Mouse (Mus musculus): ENCODE measurements around the gene Grm8.

Gene Grm8

GRCm38 (mm10) chr6:28135001-28135401, at the start of gene Grm8:
Gene Grm8 (minus strand): TSS chr6:28135178.
- no peak for DNase-seq (ENCODE audit: low read depth, low spot score)

DNA sequence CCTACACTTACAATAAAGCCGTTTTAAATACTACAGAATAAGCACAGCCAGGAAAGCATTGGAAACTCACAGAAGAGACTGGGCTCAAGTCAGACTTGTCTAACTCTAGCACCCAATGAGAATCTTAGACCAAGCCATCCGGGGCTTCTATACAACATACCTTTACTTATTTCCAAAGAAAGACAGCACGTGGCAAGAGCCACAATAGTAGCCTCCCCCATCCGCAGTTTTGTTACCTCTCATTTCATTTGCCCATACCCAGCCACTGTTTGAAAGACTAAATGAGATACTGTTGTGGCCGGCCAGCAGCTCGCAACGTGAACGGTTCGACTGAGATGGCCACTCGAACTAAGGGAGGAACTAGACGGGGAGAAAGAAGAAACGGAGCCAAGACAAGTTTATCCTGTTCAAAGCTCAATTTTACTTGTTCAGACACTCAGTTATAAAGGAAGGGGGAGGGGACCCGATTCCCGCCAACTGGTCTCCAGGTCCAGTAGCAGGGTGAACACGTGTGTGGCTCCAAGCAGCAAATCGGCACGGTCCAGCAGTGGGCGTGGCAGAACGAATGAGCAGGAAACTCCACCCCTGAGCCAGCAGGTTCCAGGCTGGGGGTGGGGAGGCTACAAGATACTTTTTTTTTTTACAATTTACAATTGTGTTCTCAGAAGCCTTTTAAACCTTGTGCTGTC, 35.0 kb upstream of the Grm8 start:
- no peak for DNase-seq (ENCODE audit: low read depth, low spot score)

DNA sequence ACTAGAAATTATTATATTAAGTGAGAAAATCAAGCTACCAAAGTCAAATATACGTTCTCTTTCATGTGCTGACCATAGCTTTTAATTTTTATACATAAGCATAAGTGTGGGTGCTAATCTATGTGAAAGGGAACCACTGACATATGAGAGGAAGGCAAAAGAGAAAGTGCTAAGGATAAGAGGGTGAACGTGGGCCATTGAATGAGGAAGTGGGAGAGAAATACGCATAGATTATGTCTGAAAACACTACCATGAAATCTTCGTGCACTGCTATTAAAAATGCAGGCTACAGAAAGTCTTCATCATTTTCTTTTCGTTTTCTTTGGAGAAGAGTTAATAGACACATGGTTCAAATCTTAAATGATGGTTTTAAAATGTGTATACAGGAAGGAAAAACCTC, 25.4 kb upstream of the Grm8 start:
- no peak for DNase-seq (ENCODE audit: low read depth, low spot score)

DNA sequence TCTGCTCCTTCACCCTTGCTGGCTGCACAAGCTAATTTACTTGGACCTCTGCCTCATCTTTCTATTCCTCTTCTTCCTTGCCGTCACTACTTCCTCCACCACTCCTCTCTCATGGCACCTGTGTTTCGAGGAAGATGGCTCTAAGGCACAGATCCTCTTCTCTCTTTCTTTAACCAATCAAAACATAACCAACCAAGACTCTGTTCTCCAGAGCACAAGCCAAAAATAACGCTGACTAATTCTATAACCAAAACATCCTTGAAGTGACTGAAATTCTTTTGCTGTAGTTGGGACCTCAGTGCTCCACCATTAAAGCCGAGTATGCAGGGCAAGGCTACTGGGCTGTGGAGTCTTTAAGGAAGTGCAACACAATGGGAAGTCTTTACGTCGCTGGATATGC, 11.5 kb upstream of the Grm8 start:
- no peak for DNase-seq (ENCODE audit: low read depth, low spot score)

GRCm38 (mm10) chr6:28142332-28142731, 7.4 kb upstream of the Grm8 start:
- DNase-seq (ENCODE audit: low read depth, low spot score) = no peak

DNA sequence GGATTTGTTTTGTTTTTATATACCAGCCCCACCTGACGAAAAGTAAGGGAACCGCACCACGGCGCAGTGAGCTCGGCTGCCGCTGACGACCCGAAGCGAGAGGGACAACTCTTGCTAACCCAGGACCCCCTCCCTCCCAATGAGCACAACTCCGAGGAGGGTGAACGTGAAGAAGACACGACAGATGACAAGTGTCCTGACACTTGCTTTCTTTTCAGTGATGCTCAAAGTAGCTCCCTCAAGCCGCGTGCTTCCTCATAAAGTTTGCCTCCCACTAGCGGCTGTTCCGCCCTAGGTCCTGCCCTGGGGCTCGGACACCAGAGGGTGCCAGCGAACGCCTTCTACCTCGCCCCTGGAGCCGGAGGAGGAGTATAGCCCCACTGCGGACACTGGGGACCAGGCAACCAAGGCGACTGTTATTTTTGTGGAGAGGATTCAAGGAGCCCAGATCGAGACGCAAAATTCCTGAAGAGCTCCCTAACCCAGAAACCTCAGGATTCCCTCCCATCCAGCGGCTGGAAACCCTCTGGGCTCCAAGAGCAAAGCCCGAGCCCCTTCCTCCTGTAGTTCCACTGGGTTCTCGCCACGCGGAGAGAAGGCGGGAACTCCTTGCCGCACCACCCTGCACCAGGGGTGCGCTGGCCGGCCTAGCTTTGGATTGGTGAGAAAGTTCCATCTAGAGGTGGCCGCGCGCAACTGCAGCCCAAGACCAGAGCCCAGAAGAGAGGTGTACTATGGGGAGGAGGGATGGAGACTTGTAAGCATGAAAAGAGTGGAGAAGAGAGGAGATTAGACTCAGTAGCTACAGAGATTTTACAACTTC, 644 bp upstream of the Grm8 start:
- DNase-seq (ENCODE audit: low read depth, low spot score) = peak; percentile 72

DNA sequence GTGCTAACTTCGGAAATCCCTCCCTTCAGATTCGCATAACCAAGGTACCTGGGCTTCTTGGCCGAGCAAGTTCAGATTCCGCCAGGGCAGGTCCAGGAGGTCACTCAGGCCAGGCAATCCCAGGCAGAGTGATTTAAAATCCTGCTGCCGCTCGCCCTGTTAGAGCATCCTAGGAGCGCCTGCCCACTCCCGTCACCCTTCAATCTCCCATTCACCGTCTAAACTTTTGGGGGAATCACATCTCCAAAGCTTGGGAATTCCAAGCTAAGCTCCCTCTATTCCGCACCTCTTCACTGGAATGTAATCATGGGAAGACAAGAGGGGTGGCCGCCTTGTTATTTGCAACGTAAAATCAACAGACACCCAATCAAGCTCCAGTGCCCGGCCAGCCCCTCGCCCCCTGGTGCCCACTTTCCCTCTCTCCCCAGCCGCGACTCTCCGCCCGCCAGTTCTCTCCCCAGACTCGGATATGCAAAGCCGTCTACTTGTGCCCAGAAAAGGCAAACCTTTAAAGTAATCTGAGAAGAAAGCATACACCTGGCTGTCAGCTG, 652 bp downstream of the Grm8 start:
- no peak for DNase-seq (ENCODE audit: low read depth, low spot score)

DNA sequence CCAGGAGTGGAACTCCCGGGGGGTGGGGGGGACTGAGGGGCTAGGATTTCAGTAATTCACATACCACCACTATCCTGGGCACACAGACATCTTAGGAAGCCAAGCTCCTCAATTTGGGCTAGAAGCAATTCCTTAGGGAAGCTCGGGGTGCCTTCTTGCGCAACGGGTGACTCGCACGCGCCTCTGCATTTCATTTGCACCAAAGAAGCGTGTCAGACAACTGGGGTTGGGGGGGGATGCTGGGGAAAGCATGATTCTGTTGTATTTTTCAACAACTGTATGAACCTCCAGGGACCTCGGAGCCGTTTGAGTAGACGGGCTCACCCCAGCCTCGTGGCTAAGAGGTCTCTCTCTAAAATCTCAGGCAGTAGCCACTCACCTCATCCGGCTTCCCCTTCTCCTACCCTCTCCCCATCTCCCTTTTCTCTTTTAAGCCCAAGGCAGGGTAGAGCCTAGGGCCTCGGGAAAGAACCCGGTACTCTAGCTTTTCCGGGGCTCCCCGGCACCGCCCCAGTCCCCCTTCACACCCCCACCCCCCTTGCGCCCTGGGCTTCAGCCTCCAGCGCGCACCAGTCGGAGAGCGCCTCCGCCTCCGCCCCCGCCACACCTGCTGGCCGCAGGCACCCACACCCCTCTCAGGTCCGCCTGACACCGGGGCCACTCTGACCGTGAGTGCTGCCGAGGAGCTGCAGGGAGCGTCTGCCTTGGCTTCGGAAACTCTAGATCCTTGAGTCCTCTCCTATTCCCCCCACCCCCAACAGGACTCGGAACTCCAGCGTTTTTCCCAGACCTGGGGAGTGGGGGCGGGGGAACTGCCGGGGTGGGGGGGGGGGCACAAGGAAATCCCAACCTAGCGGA, 1.5 kb downstream of the Grm8 start:
- no peak for DNase-seq (ENCODE audit: low read depth, low spot score)

DNA sequence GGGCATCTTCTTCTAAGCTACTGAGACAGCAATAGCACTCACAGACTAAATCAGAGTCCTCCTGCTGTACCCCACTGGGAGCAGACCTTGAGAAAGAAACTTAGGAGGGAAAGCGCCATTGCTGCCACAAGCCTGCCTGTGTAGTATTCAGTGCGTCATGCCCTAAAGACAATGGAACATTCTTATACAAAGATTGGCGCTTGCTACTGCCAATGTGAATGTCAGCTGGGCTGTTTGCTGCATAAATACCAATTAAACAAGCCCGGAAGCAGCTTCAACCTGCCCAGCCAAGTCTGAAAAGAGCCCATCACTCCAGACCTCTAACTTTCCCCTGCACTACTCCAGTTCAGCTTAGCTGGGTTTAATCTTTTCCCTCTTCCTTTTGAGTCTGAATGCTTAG, 2.9 kb downstream of the Grm8 start:
- DNase-seq (ENCODE audit: low read depth, low spot score) = no peak

- no peak for DNase-seq (ENCODE audit: low read depth, low spot score)
These were observed 6.1 kb downstream of the Grm8 start for GRCm38 (mm10) chr6:28128871-28129270.

GRCm38 (mm10) chr6:28115519-28115918, 19.5 kb downstream of the Grm8 start:
- no peak for DNase-seq (ENCODE audit: low read depth, low spot score)

DNA sequence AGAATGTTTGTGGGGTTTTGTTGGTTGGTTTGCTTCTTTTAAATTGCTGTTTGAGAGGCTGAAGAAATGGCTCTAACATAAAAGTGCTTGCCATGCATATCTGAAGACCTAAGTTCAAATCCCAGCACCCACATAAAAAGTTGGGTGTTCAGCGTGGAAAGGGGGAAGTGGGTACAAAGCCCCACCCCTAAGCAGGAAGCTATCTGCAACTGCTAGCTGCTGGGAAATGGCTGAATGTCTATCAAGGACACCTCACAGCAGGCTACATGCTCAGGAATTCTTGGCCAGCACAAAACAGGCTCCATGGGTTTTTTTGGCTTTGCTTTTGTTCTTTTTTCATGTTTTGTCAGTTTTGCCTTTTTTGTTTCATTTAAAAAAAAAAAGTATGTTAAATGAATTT, 20.1 kb downstream of the Grm8 start:
- no peak for DNase-seq (ENCODE audit: low read depth, low spot score)

- DNase-seq (ENCODE audit: low read depth, low spot score) = no peak
These were observed 23.4 kb downstream of the Grm8 start for GRCm38 (mm10) chr6:28111551-28111950.

DNA sequence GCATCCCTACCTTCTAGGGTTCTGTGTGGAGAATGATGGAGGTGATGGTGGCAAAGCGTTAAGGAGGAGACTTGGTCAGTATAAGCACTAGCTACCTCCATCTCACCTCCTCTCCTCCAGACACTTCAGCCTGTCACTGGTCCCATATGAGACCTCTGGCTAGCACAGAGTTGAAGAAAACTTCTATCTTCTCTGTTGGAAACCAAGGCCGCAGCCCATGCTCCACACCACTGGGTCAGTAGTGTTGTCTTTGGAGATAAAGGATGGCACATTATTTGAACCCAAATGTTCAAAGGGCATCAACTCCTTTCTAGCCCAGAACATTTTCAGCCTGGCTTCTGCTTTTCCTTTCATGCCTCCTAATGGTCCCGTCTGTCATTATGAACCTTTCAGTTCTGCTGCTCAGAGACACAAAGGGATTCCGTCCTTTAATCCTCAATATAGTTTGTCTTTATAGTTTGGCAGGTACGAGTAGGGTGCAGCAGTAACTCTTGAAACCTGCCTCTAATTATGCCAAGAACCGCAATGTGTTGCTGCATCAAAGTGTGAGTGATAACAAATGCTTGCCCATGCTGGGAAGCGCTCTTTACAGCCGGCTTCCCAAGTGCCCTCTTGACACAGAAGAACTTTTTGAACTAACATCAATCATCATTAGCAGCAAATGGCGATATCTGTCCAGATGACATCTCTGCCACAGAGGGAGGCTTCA, 32.2 kb downstream of the Grm8 start:
- no peak for DNase-seq (ENCODE audit: low read depth, low spot score)

DNA sequence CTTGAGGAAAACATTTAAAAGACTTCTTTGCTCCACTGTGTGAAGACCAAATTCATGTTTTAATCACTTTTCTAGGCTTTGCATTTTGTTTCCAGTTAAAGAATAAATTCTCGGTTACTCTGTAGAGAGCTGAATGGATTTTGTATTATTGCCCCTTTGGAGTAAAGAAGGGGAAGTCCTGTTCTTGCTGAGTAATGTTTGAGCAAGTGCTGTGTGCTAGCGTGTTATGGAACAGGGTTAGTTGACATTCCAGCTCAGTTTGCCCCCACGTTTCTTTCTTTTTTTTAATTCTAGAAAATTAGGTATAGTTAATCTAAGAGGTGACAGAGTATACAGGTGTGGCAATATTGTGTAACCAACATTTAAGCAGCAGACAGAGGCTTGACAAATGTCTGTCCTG, 35.0 kb downstream of the Grm8 start:
- no peak for DNase-seq (ENCODE audit: low read depth, low spot score)

DNA sequence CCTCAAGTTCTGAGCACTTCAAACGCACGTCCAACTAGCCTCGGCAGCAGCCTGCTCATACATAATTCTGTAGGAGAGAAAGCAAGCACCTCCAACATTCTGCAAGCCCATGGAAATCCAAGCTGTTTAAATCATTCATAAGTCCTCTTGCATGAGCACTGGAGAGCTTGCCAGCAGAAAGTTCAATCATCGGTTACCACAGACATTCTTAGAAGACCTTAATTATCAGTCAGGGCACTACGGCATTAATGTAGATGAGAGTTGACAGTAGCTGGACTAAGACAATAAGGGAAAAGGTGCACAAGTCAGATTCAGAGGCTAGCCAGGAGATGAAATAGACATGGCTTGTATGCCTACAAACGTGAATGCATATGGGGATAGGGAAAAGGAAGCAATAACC, 42.5 kb downstream of the Grm8 start:
- no peak for DNase-seq (ENCODE audit: low read depth, low spot score)

- no peak for DNase-seq (ENCODE audit: low read depth, low spot score)
These were observed 43.1 kb downstream of the Grm8 start for GRCm38 (mm10) chr6:28091836-28092235.

DNA sequence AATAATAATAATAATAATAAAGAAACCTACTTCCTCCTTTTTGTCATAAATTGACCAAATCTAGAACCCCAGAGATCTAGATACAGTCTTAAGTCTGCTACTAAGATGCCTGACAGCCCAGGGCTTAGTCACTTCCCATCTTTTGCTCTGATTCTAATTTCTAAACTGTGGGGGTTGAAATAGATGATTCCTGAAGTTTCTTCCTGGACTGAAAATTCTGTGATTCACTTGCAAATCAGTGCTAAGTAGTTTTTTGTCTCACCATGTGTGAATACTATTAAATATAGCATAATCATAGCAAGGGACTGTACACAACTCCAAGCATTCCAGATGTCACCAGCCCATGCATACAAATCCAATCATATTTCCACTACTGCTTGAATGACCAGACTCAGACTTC, 44.0 kb downstream of the Grm8 start:
- DNase-seq (ENCODE audit: low read depth, low spot score) = no peak

DNA sequence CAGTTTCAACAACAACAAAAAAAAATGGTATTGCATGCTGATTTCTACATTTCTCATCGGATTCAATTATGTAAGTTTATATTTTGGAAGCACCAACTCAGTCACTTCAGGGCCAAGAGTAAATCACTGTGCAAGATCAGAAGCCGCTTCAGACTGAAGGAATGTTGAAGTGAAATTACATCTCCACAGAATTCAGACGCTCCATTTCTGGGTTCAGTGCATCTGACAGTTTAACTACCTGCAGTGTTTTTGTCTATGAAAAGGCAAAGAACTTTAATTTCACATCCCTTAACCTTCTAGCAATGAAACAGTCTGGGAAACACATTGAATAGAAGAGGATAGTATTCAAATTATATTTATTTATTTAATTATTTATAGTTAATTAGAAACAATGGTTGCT, 59.4 kb downstream of the Grm8 start:
- DNase-seq (ENCODE audit: low read depth, low spot score) = no peak

- DNase-seq (ENCODE audit: low read depth, low spot score) = no peak
These were observed 60.5 kb downstream of the Grm8 start for GRCm38 (mm10) chr6:28074470-28074869.

DNA sequence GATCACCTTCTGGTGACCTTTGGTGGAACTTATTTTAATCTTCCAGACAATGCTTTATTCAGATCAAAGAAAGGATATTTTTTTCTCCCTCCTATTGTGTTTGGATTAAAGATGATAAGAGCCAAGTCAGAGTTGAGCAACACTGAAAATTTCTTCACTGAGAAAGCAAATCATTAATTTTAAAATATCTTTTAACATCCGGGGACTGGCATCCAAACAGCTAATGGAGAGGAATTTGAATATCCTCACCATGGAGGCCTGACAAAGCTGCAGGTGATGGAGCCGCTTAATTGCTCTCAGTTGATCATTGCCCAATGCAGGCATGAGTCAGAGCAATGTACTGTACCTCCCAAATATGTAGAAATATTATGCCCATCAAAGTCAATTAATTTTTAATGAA, 83.0 kb downstream of the Grm8 start:
- DNase-seq (ENCODE audit: low read depth, low spot score) = no peak
